Mouse (Mus musculus): ENCODE results near the gene Dok1. TPM values are rescaled to one million over a fixed set of nuclear protein-coding genes. Genes with fewer than 3 reads are reported as not detected.
A peak's percentile ranks its signal among the peaks of the same experiment; 100 is the strongest.

Dok1 gene
- polyA plus RNA-seq, 1 experiment from 2014 or later, result 14.9 TPM

DNA sequence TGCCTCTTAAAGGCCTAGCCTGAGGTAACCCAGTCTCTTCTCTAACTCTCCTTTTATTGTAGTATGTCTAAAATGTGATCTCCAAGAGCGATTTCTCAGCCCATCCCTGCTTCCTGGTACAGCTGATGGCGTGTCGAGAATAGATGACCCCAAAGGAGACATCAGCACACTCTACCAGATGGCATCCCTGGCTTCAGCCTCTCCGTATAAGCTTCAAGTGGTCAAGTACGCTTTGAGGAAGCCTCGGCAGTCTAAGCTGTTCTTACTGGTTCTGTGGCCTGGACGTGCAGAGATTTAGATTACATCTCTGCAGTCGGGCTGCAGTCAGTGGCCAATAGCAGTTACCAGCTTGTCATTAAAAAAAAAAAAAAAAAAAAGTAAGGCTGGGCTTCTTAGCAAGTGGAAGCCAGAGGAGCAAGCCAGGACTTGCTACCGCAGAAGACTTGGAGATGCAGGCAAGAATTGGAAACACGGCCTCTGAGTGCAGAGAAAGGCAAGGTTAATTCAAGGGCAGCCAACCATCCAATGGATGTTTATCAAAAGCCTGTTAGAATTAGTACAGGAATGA is 27.7 kb downstream of the Dok1 start:
- 80% methylated on average over 10 of the region's 10 CpGs for WGBS
- Histone ChIP-seq H3K36me3 (no peaks in the 10 kb centered on the region), H3K9me3 (replicated peaks) (no peaks in the 10 kb centered on the region), H3K27ac (no peak overlapping the region), H3K4me3 (no peak overlapping the region), H3K4me1 (peaks cover 7% of the 10 kb centered on the region; the same call in 1 of the 2 replicates), H3K27me3 (ENCODE audit: low read depth, poor library complexity, severe bottlenecking) (no peaks in the 10 kb centered on the region)
- DNase-seq (ENCODE audit: low spot score), result no peak

DNA sequence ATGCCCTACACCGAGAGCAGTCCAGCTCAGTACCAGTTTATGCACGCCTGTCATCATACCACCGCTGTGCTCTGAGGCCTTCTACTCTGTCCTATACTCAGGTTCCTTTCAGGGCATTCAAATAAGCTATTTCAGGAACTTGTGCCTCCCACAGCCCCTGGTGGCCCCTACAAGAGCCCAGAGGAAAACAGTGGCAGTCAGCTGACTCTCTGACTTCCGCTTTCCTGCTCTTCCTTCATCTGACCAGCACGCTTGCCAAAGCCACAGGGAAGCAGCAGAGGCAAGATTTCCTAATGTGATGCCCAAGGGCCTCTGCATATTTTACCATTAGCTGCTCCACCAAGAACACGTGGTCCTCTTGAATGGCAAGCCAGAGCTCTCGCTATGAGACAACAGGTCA is 28.4 kb downstream of the Dok1 start:
- peaks cover 7% of the 10 kb centered on the region; the same call in 1 of the 2 replicates for H3K4me1 ChIP-seq
- no peak for DNase-seq (ENCODE audit: low spot score)
- no peaks in the 10 kb centered on the region for H3K9me3 ChIP-seq (replicated peaks)
- 71% methylated on average over 7 of the region's 7 CpGs for WGBS
- H3K27ac ChIP-seq, result no peak overlapping the region; the same call in 1 of the 2 replicates
- H3K27me3 ChIP-seq (ENCODE audit: low read depth, poor library complexity, severe bottlenecking), result no peaks in the 10 kb centered on the region
- no peak overlapping the region for H3K4me3 ChIP-seq
- no peaks in the 10 kb centered on the region for H3K36me3 ChIP-seq

DNA sequence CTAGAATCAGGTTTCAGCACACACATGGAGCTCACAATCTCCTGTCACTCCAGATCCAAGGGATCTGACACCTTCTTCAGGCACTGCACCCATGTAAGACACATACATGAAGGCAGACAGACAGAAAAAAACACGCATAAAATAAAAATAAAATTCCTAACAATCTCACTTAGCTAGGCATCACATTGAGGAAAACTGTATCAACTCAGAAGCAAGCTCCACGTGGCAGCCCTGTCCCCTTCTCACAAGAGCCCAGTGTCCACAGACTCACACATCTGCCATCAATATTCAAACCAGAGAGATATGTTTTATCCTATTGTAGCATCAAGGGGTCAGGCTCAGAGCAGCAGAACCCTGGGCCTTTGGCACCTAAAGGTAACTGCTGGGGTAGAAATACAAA is 29.0 kb downstream of the Dok1 start:
- Histone ChIP-seq H3K27me3 (ENCODE audit: low read depth, poor library complexity, severe bottlenecking) (no peaks in the 10 kb centered on the region), H3K4me1 (0 out of 2 replicates have a peak, but pooled peaks cover 7% of the 10 kb centered on the region), H3K9me3 (replicated peaks) (no peaks in the 10 kb centered on the region), H3K4me3 (no peak overlapping the region), H3K27ac (no peak overlapping the region; the same call in 1 of the 2 replicates), H3K36me3 (no peaks in the 10 kb centered on the region)
- DNase-seq (ENCODE audit: low spot score), result no peak
- 77% methylated on average over 2 of the region's 2 CpGs for WGBS

DNA sequence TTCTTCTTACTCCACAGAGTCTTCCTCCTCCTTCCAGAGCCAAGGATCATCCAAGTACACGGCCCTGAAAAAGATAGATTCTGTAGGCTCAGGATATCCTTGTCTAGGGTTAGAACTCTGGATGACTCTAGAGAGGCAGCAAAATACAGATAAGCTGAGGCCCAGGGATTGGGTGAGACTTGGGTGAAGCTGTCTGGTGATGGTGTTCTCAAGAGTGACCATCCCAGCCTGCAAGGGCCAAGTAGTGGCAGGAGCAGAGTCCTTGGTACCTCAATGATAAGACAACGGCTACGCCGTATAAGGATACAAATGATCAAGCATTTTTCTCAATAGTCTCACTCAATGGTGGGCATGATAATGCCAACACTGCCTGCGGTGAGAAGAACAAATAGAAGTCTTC is 29.4 kb downstream of the Dok1 start:
- Histone ChIP-seq H3K27me3 (ENCODE audit: low read depth, poor library complexity, severe bottlenecking) (no peaks in the 10 kb centered on the region), H3K4me1 (0 out of 2 replicates have a peak, but pooled peaks cover 7% of the 10 kb centered on the region), H3K27ac (no peak overlapping the region), H3K4me3 (no peak overlapping the region), H3K9me3 (replicated peaks) (no peaks in the 10 kb centered on the region), H3K36me3 (no peaks in the 10 kb centered on the region)
- DNase-seq (ENCODE audit: low spot score), result no peak
- 95% methylated on average over 5 of the region's 5 CpGs for WGBS

DNA sequence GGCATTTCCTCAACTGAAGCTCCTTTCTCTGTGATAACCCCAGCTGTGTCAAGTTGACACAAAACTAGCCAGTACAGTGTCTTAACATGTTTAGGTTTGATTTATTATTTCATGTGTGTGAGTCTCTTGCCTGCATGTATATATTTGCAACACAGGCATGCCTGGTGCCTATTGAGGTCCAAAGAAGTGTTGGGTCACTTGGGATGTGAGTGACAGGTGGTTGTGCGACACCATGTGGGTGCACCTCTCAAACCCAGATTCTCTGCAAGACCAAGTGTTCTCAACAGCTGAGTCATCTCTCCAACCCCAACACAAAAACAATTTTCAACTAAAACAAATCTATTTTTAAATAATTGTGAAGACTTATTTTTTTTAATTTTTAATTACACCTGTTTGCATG is 30.2 kb downstream of the Dok1 start:
- no peaks in the 10 kb centered on the region for H3K9me3 ChIP-seq (replicated peaks)
- no peaks in the 10 kb centered on the region for H3K27me3 ChIP-seq (ENCODE audit: low read depth, poor library complexity, severe bottlenecking)
- H3K4me3 ChIP-seq, result no peak overlapping the region
- WGBS, result 94% methylated on average over 1 of the region's 1 CpGs
- H3K4me1 ChIP-seq, result peaks cover 7% of the 10 kb centered on the region
- no peak overlapping the region for H3K27ac ChIP-seq
- no peaks in the 10 kb centered on the region for H3K36me3 ChIP-seq
- no peak for DNase-seq (ENCODE audit: low spot score)

DNA sequence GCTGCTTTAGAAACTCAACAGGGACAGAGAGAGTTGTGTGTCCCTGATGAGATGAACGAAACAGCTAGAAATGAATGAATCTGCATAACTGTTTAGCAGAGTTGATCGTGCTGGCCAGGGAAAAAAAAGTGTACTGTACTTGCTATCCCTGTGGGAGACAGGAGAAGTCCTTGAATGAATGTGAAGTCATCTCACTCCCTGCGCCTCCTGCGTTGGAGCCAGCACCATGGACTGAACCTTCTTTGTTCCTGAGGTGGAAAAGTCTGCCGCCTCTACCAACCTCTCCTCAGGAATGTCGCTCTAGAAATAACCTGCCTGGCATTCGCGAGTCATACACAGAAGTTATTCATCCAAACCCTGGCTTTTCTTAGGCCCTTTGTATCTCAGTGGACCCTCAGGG is 33.3 kb downstream of the Dok1 start:
- H3K9me3 ChIP-seq (replicated peaks), result no peaks in the 10 kb centered on the region
- H3K36me3 ChIP-seq, result no peaks in the 10 kb centered on the region
- DNase-seq (ENCODE audit: low spot score), result no peak
- H3K4me3 ChIP-seq, result no peak overlapping the region
- H3K27ac ChIP-seq, result no peak overlapping the region
- no peaks in the 10 kb centered on the region for H3K27me3 ChIP-seq (ENCODE audit: low read depth, poor library complexity, severe bottlenecking)
- H3K4me1 ChIP-seq, result peaks cover 23% of the 10 kb centered on the region
- 72% methylated on average over 8 of the region's 8 CpGs for WGBS

DNA sequence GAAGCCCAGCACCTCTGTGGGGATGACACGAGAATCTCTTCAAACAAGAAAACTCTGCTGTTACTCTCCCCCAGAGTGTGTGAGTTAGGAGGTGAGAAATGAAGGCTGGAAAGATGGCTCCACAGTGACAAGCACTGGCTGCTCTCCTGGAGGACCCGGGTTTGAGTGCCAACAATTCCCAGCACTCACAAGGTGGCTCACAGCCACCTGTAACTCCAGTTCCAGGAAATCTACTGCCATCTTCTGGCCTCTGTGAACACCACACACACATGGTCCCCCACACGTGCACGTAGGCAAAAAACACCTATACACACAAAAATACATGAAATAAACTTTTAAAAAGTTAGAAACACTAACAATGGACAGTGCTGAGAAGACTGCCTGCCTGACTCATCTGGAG is 34.9 kb downstream of the Dok1 start:
- no peak for DNase-seq (ENCODE audit: low spot score)
- 71% methylated on average over 4 of the region's 4 CpGs for WGBS
- Histone ChIP-seq H3K9me3 (replicated peaks) (no peaks in the 10 kb centered on the region), H3K27me3 (ENCODE audit: low read depth, poor library complexity, severe bottlenecking) (no peaks in the 10 kb centered on the region), H3K4me3 (no peak overlapping the region), H3K27ac (no peak overlapping the region), H3K36me3 (no peaks in the 10 kb centered on the region), H3K4me1 (peaks cover 18% of the 10 kb centered on the region)

DNA sequence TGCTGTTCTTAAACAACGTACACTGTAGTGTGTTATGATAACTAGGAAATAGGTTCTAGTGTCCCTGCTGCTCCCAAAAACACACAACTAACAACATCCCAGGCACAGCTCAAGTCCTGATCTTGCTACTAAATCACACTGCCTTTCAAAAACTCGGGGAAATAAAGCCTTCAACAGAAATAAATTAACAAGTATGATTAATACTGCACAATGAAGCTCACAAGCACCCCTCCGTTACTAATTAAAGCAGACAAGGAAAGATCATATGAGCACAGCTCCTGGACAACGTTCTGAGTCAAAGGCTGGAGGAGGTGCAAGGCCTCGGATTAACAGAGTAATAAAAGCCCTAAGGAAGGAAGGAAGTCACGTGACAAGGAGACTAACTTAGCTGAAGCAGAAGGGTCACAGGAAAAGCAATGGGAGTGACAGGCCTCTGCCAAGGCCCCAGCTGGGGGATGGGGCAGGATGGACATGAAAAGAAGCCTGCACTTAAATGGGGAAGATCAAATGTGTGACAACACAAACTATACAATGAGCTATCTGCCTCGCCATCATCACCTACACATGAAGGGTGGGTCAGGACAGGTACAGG is 35.7 kb downstream of the Dok1 start:
- Histone ChIP-seq H3K9me3 (replicated peaks) (no peaks in the 10 kb centered on the region), H3K27ac (peak overlapping the region; percentile 32), H3K36me3 (no peaks in the 10 kb centered on the region), H3K4me3 (no peak overlapping the region), H3K4me1 (peaks cover 18% of the 10 kb centered on the region), H3K27me3 (ENCODE audit: low read depth, poor library complexity, severe bottlenecking) (no peaks in the 10 kb centered on the region)
- DNase-seq (ENCODE audit: low spot score), result no peak
- WGBS, result 32% methylated on average over 7 of the region's 7 CpGs

DNA sequence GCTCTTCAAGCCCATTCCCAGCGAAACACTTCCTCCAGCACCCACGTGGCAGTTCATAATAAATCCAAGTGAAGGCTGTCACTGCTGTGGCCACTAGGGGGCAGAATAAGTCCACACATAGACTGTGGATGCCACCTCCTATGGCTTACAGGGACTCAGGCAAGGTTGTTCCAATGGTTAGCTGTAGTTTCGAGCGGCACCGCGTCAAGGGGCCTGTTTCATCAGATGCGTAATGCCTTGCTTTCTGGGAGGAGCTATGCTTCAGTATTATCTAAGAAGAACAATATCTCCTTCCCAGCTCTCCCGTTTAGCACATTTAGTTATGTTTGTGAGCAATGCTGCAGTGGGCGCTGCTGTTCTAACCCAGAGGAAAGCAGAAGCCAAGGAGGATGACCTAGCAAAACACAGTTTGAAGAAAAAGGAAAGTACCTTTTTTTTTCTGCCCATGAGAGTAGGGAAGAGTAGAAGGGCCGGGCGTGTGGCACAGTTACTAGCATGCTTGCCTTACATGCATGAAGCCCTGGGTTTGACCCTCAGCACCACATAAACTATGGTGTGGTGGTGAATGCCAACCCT is 36.4 kb downstream of the Dok1 start:
- peak overlapping the region; percentile 32; the same call in 1 of the 2 replicates for H3K27ac ChIP-seq
- peak overlapping the region; percentile 26; the same call in 1 of the 2 replicates for H3K4me3 ChIP-seq
- no peaks in the 10 kb centered on the region for H3K9me3 ChIP-seq (replicated peaks)
- peak; percentile 91 for DNase-seq (ENCODE audit: low spot score)
- peaks cover 18% of the 10 kb centered on the region for H3K4me1 ChIP-seq
- 19% methylated on average over 11 of the region's 11 CpGs for WGBS
- H3K36me3 ChIP-seq, result no peaks in the 10 kb centered on the region
- H3K27me3 ChIP-seq (ENCODE audit: low read depth, poor library complexity, severe bottlenecking), result no peaks in the 10 kb centered on the region

DNA sequence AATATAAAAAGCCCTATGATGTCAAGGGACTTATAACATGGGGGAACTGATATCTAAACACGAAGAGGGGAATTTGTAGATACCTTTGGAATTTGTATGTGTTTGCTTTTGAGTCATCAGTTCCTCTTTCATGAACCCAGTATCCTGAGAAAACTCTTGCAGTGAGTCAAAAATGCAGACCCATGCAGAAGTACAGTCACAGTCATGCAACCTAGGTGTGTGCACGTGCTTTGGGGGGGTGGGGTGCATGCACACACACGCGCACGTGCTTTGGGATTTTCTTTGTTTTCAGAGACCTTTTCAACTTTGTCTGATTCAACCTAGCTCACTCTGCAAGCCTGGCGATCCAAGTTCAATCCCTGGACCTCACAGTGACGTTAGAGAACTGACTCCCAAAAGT is 38.9 kb downstream of the Dok1 start:
- no peak overlapping the region for H3K27ac ChIP-seq
- H3K4me1 ChIP-seq, result peaks cover 20% of the 10 kb centered on the region
- DNase-seq (ENCODE audit: low spot score), result no peak
- H3K4me3 ChIP-seq, result no peak overlapping the region
- no peaks in the 10 kb centered on the region for H3K27me3 ChIP-seq (ENCODE audit: low read depth, poor library complexity, severe bottlenecking)
- H3K36me3 ChIP-seq, result no peaks in the 10 kb centered on the region
- 78% methylated on average over 7 of the region's 7 CpGs for WGBS
- no peaks in the 10 kb centered on the region for H3K9me3 ChIP-seq (replicated peaks)

DNA sequence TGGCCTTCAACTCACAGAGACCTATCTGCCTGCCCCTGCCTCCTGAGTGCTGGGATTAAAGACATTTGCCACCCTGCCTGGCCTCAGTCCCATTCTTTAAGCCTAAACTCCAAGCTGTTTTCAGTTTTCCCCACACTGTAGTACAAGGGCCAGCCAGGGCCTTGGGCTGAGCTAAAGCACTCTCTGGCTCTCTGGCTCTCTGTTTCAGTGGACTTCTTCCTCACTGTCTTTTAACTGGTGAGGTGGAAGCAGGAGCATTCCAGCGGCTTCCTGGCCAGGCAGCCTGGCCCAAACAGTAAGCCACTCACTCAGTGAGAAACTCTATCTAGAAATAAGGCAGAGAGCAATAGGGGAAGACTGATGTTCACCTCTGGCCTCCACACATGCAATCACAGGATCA is 39.6 kb downstream of the Dok1 start:
- no peaks in the 10 kb centered on the region for H3K9me3 ChIP-seq (replicated peaks)
- H3K4me1 ChIP-seq, result peaks cover 20% of the 10 kb centered on the region
- H3K36me3 ChIP-seq, result no peaks in the 10 kb centered on the region
- WGBS, result 37% methylated on average over 1 of the region's 1 CpGs
- H3K27ac ChIP-seq, result no peak overlapping the region
- no peak for DNase-seq (ENCODE audit: low spot score)
- no peaks in the 10 kb centered on the region for H3K27me3 ChIP-seq (ENCODE audit: low read depth, poor library complexity, severe bottlenecking)
- H3K4me3 ChIP-seq, result no peak overlapping the region

DNA sequence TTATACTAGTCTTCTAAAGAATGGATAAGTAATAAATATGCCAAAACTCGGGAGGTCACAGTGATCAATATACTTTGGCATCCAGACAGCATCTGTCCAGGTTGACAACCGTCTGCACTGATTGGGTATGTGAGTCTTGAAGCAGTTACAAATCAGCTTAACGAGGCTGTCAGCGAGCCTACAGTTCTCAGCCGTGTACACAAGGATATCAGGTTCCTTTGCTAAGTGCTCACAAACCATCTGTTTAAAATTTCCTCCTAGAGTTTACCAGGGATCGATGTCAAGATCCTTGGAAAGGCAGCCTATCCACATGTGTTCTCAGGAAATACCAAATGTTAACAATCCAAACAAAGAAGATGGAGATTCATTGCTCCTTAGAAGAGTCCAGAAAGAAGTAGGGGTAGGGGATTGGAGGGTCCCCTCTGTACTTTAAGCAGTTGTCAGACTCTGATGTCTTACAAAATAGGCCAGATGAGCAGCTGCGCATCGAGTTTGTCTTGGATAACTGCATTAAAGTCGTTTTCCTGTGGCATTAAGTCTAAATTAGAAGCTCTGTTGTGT is 45.8 kb downstream of the Dok1 start:
- peak overlapping the region; percentile 87 for H3K27ac ChIP-seq
- H3K27me3 ChIP-seq (ENCODE audit: low read depth, poor library complexity, severe bottlenecking), result no peaks in the 10 kb centered on the region
- no peaks in the 10 kb centered on the region for H3K9me3 ChIP-seq (replicated peaks)
- H3K4me3 ChIP-seq, result no peak overlapping the region
- WGBS, result 14% methylated on average over 9 of the region's 9 CpGs
- peaks cover 23% of the 10 kb centered on the region for H3K4me1 ChIP-seq
- peak; percentile 82 for DNase-seq (ENCODE audit: low spot score)
- no peaks in the 10 kb centered on the region for H3K36me3 ChIP-seq

All from limb, embryonic 10.5 days (tissue).